Mouse (Mus musculus): ENCODE measurements around the gene Usp7. TPM values are rescaled to one million over a fixed set of nuclear protein-coding genes. Genes with fewer than 3 reads are reported as not detected.
A peak's percentile ranks its signal among the peaks of the same experiment; 100 is the strongest.

The Usp7 gene
- polyA plus RNA-seq, 1 experiment from 2014 or later: 40.2 TPM

- Histone ChIP-seq H3K4me2 (ENCODE audit: low read depth, low read length) (no peak overlapping the region), H3K4me1 (ENCODE audit: control insufficient read depth, insufficient read depth, low read length) (no peaks in the 10 kb centered on the region), H3K36me3 (replicated peaks; ENCODE audit: control insufficient read depth, insufficient read depth, low read depth, low read length) (no peaks in the 10 kb centered on the region), H3K27ac (replicated peaks; ENCODE audit: low read depth, low read length) (no peak overlapping the region), H3K9me3 (replicated peaks; ENCODE audit: control insufficient read depth, low read length) (no peaks in the 10 kb centered on the region), H3K4me3 (ENCODE audit: low read depth, low read length) (no peak overlapping the region), H3K9ac (replicated peaks; ENCODE audit: low read length) (no peak overlapping the region), H3K27me3 (ENCODE audit: control insufficient read depth, insufficient read depth, low read length) (no peaks in the 10 kb centered on the region)
- WGBS: 88% methylated on average over 5 of the region's 5 CpGs
- DNase-seq (ENCODE audit: low spot score) (no peak), ATAC-seq (replicated peaks; ENCODE audit: insufficient number of reproducible peaks, low FRiP score, low TSS enrichment, low read depth) (no peak)
These were observed 63.9 kb downstream of the Usp7 start for GRCm38 (mm10) chr16:8728111-8728748.

GRCm38 (mm10) chr16:8725807-8726206 lies 66.3 kb downstream of the Usp7 start:
- Histone ChIP-seq H3K36me3 (replicated peaks; ENCODE audit: control insufficient read depth, insufficient read depth, low read depth, low read length) (no peaks in the 10 kb centered on the region), H3K27me3 (ENCODE audit: control insufficient read depth, insufficient read depth, low read length) (no peaks in the 10 kb centered on the region), H3K4me3 (ENCODE audit: low read depth, low read length) (no peak overlapping the region), H3K9me3 (replicated peaks; ENCODE audit: control insufficient read depth, low read length) (no peaks in the 10 kb centered on the region), H3K4me1 (ENCODE audit: control insufficient read depth, insufficient read depth, low read length) (no peaks in the 10 kb centered on the region), H3K4me2 (ENCODE audit: low read depth, low read length) (no peak overlapping the region), H3K9ac (replicated peaks; ENCODE audit: low read length) (no peak overlapping the region), H3K27ac (replicated peaks; ENCODE audit: low read depth, low read length) (no peak overlapping the region)
- no peak for ATAC-seq (replicated peaks; ENCODE audit: insufficient number of reproducible peaks, low FRiP score, low TSS enrichment, low read depth)
- DNase-seq (ENCODE audit: low spot score): no peak
- 83% methylated on average over 2 of the region's 2 CpGs for WGBS

- DNase-seq (ENCODE audit: low spot score): no peak
- H3K4me3 ChIP-seq (ENCODE audit: low read depth, low read length): no peak overlapping the region
These were observed 68.1 kb downstream of the Usp7 start for GRCm38 (mm10) chr16:8724031-8724430.

GRCm38 (mm10) chr16:8720447-8720846 lies 71.7 kb downstream of the Usp7 start:
- ATAC-seq (replicated peaks; ENCODE audit: insufficient number of reproducible peaks, low FRiP score, low TSS enrichment, low read depth) (no peak), DNase-seq (ENCODE audit: low spot score) (no peak)
- no peak overlapping the region for H3K9ac ChIP-seq (replicated peaks; ENCODE audit: low read length)
- no peak overlapping the region for H3K4me2 ChIP-seq (ENCODE audit: low read depth, low read length)
- no peaks in the 10 kb centered on the region for H3K4me1 ChIP-seq (ENCODE audit: control insufficient read depth, insufficient read depth, low read length)
- no peak overlapping the region for H3K4me3 ChIP-seq (ENCODE audit: low read depth, low read length)
- H3K27me3 ChIP-seq (ENCODE audit: control insufficient read depth, insufficient read depth, low read length): no peaks in the 10 kb centered on the region
- 94% methylated on average over 4 of the region's 4 CpGs for WGBS
- peaks cover 3% of the 10 kb centered on the region for H3K36me3 ChIP-seq (replicated peaks; ENCODE audit: control insufficient read depth, insufficient read depth, low read depth, low read length)
- H3K27ac ChIP-seq (replicated peaks; ENCODE audit: low read depth, low read length): no peak overlapping the region
- no peaks in the 10 kb centered on the region for H3K9me3 ChIP-seq (replicated peaks; ENCODE audit: control insufficient read depth, low read length)

More at GRCm38 (mm10) chr16:8724031-8724430, 68.1 kb downstream of the Usp7 start:
- WGBS: 91% methylated on average over 3 of the region's 3 CpGs
- Histone ChIP-seq H3K9ac (replicated peaks; ENCODE audit: low read length) (no peak overlapping the region), H3K4me2 (ENCODE audit: low read depth, low read length) (no peak overlapping the region), H3K27ac (replicated peaks; ENCODE audit: low read depth, low read length) (no peak overlapping the region), H3K36me3 (replicated peaks; ENCODE audit: control insufficient read depth, insufficient read depth, low read depth, low read length) (no peaks in the 10 kb centered on the region), H3K9me3 (replicated peaks; ENCODE audit: control insufficient read depth, low read length) (no peaks in the 10 kb centered on the region), H3K27me3 (ENCODE audit: control insufficient read depth, insufficient read depth, low read length) (no peaks in the 10 kb centered on the region), H3K4me1 (ENCODE audit: control insufficient read depth, insufficient read depth, low read length) (no peaks in the 10 kb centered on the region)
- no peak for ATAC-seq (replicated peaks; ENCODE audit: insufficient number of reproducible peaks, low FRiP score, low TSS enrichment, low read depth)

GRCm38 (mm10) chr16:8717744-8718143 lies 74.4 kb downstream of the Usp7 start:
- no peak for ATAC-seq (replicated peaks; ENCODE audit: insufficient number of reproducible peaks, low FRiP score, low TSS enrichment, low read depth)
- H3K27ac ChIP-seq (replicated peaks; ENCODE audit: low read depth, low read length): no peak overlapping the region

GRCm38 (mm10) chr16:8716300-8716699 lies 75.8 kb downstream of the Usp7 start:
- H3K9ac ChIP-seq (replicated peaks; ENCODE audit: low read length): no peak overlapping the region
- H3K4me3 ChIP-seq (ENCODE audit: low read depth, low read length): no peak overlapping the region
- DNase-seq (ENCODE audit: low spot score) (no peak), ATAC-seq (replicated peaks; ENCODE audit: insufficient number of reproducible peaks, low FRiP score, low TSS enrichment, low read depth) (no peak)
- H3K4me1 ChIP-seq (ENCODE audit: control insufficient read depth, insufficient read depth, low read length): no peaks in the 10 kb centered on the region
- H3K27me3 ChIP-seq (ENCODE audit: control insufficient read depth, insufficient read depth, low read length): no peaks in the 10 kb centered on the region
- H3K27ac ChIP-seq (replicated peaks; ENCODE audit: low read depth, low read length): no peak overlapping the region
- 69% methylated on average over 6 of the region's 6 CpGs for WGBS
- H3K4me2 ChIP-seq (ENCODE audit: low read depth, low read length): no peak overlapping the region
- H3K9me3 ChIP-seq (replicated peaks; ENCODE audit: control insufficient read depth, low read length): no peaks in the 10 kb centered on the region
- H3K36me3 ChIP-seq (replicated peaks; ENCODE audit: control insufficient read depth, insufficient read depth, low read depth, low read length): peaks cover 6% of the 10 kb centered on the region

More at GRCm38 (mm10) chr16:8717744-8718143, 74.4 kb downstream of the Usp7 start:
- Histone ChIP-seq H3K4me1 (ENCODE audit: control insufficient read depth, insufficient read depth, low read length) (no peaks in the 10 kb centered on the region), H3K36me3 (replicated peaks; ENCODE audit: control insufficient read depth, insufficient read depth, low read depth, low read length) (peaks cover 6% of the 10 kb centered on the region), H3K4me3 (ENCODE audit: low read depth, low read length) (no peak overlapping the region), H3K27me3 (ENCODE audit: control insufficient read depth, insufficient read depth, low read length) (no peaks in the 10 kb centered on the region), H3K4me2 (ENCODE audit: low read depth, low read length) (no peak overlapping the region), H3K9ac (replicated peaks; ENCODE audit: low read length) (no peak overlapping the region), H3K9me3 (replicated peaks; ENCODE audit: control insufficient read depth, low read length) (no peaks in the 10 kb centered on the region)
- peak; percentile 47 for DNase-seq (ENCODE audit: low spot score)
- 91% methylated on average over 10 of the region's 10 CpGs for WGBS

- no peak overlapping the region for H3K27ac ChIP-seq (replicated peaks; ENCODE audit: low read depth, low read length)
- no peak overlapping the region for H3K9ac ChIP-seq (replicated peaks; ENCODE audit: low read length)
- DNase-seq (ENCODE audit: low spot score) (peak; percentile 31), ATAC-seq (replicated peaks; ENCODE audit: insufficient number of reproducible peaks, low FRiP score, low TSS enrichment, low read depth) (no peak)
- no peaks in the 10 kb centered on the region for H3K4me1 ChIP-seq (ENCODE audit: control insufficient read depth, insufficient read depth, low read length)
- no peak overlapping the region for H3K4me3 ChIP-seq (ENCODE audit: low read depth, low read length)
- H3K9me3 ChIP-seq (replicated peaks; ENCODE audit: control insufficient read depth, low read length): no peaks in the 10 kb centered on the region
- no peak overlapping the region for H3K4me2 ChIP-seq (ENCODE audit: low read depth, low read length)
- no peaks in the 10 kb centered on the region for H3K27me3 ChIP-seq (ENCODE audit: control insufficient read depth, insufficient read depth, low read length)
- peaks cover 6% of the 10 kb centered on the region for H3K36me3 ChIP-seq (replicated peaks; ENCODE audit: control insufficient read depth, insufficient read depth, low read depth, low read length)
- WGBS: 80% methylated on average over 10 of the region's 10 CpGs
These were observed 76.5 kb downstream of the Usp7 start for GRCm38 (mm10) chr16:8715513-8716080.

- Histone ChIP-seq H3K9ac (replicated peaks; ENCODE audit: low read length) (no peak overlapping the region), H3K9me3 (replicated peaks; ENCODE audit: control insufficient read depth, low read length) (no peaks in the 10 kb centered on the region), H3K4me1 (ENCODE audit: control insufficient read depth, insufficient read depth, low read length) (no peaks in the 10 kb centered on the region), H3K4me3 (ENCODE audit: low read depth, low read length) (no peak overlapping the region), H3K36me3 (replicated peaks; ENCODE audit: control insufficient read depth, insufficient read depth, low read depth, low read length) (peaks cover 6% of the 10 kb centered on the region), H3K27me3 (ENCODE audit: control insufficient read depth, insufficient read depth, low read length) (no peaks in the 10 kb centered on the region), H3K4me2 (ENCODE audit: low read depth, low read length) (no peak overlapping the region), H3K27ac (replicated peaks; ENCODE audit: low read depth, low read length) (no peak overlapping the region)
- DNase-seq (ENCODE audit: low spot score) (no peak), ATAC-seq (replicated peaks; ENCODE audit: insufficient number of reproducible peaks, low FRiP score, low TSS enrichment, low read depth) (no peak)
- WGBS: 88% methylated on average over 5 of the region's 5 CpGs
These were observed 77.3 kb downstream of the Usp7 start for GRCm38 (mm10) chr16:8714851-8715250.

All from embryonic facial prominence, embryonic 11.5 days (tissue).